Mouse (Mus musculus) ovary, adult 10 weeks (tissue): ENCODE measurements around the gene C1qtnf3. TPM values are rescaled to one million over a fixed set of nuclear protein-coding genes. Genes with fewer than 3 reads are reported as not detected.

Experiments
- polyA plus RNA-seq: library from polyadenylated mRNA; stranded (reverse); fragments of 350-450 nt; fragmentation: Illumina TruSeq; extraction: RNeasy Lipid Tissue Mini Kit (QIAGEN cat#74804); gene quantifications from one replicate; pipeline ENCODE4 v1.2.3, GENCODE M21; 2014

The C1qtnf3 gene
- polyA plus RNA-seq = 22.0 TPM

GRCm38 (mm10) chr15:10951951-10952759 is at the start of gene C1qtnf3:
Gene C1qtnf3 (plus strand): TSS chr15:10952332.

GRCm38 (mm10) chr15:10981377-10982063 is 29.4 kb downstream of the C1qtnf3 start, which contains the start of gene Amacr:
Gene Amacr (plus strand): TSS chr15:10981756.

DNA sequence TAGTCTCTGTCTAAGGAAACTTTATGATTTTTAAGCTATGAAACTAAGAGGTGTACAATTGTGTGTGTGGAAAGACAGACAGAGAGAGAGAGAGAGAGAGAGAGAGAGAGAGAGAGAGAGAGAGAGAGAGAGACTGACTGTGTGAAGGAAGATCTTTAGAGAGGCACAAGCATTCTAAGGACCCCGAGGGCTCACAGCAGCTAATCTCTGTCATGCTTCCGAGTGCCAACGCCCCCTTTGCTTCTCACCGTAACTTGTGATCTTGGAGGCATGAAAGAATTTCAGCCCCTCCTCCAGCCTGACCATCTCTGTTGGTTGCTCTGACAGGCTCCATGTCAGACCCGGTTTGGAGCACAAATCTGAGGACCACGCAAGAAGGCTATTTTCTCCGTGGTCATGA is 48.3 kb downstream of the C1qtnf3 start, which contains the start of gene Slc45a2:
Gene Slc45a2, plus strand, starts transcription at position 301 of the 400 bp plus-strand sequence.

Other genes with a start within 250 kb of the C1qtnf3 start
- 57.4 TPM for gene Rai14, start 237.7 kb upstream of the C1qtnf3 start, polyA plus RNA-seq
- gene Amacr, start 29.4 kb downstream of the C1qtnf3 start, polyA plus RNA-seq = 4.8 TPM
- not detected for gene Slc45a2, start 48.4 kb downstream of the C1qtnf3 start, polyA plus RNA-seq
- gene Rxfp3, start 85.7 kb downstream of the C1qtnf3 start, polyA plus RNA-seq = 0.14 TPM
- 17.4 TPM for gene Adamts12, start 112.5 kb downstream of the C1qtnf3 start, polyA plus RNA-seq